In genomic region chr10:65845096-65845624, GRCm38 (mm10) we compare ENCODE assay signal across 18 mouse cellular contexts.
DNase-seq lines count a peak whose midpoint lies in the region; ATAC-seq lines count a peak whose summit lies in the region.
"Had no signal": no experiment of that assay in that cellular context is flagged by ENCODE, and none has a peak within 500 bp of the region (broad histone marks: within the 10 kb centered on the region; RNA-seq: fewer than 3 reads in every experiment).

No protein-coding gene starts in this region.

- peak; percentile 12 for DNase-seq in kidney, adult 18-20 months
- peak; percentile 2 for DNase-seq in urinary bladder, postnatal 14 days (ENCODE audit: low spot score)
- DNase-seq in urinary bladder, postnatal 36 days (ENCODE audit: low spot score in 2 of 2): no peak
- DNase-seq in cerebellum, postnatal 25 days: peak; percentile 89 to 90
- no peak for DNase-seq in right cerebral cortex, adult 18-20 months
- no peak for DNase-seq in c-Kit-positive CD71-positive TER-119-positive erythroid progenitor cells, embryonic 14.5 days (ENCODE audit: low spot score)
- no peak for DNase-seq in thymus, postnatal 36 days
- DNase-seq: heart, postnatal 10 days; layer of hippocampus, adult 9-11 months; lung, adult 18-20 months; spleen, adult 18-20 months; thymus, postnatal 4 days had no signal

- H3K27ac ChIP-seq in kidney, embryonic 15.5 days: no peak overlapping the region
- H3K27ac ChIP-seq: embryonic facial prominence, embryonic 13.5 days; limb, embryonic 10.5 days; stomach, postnatal 0 days had no signal

- 64% methylated on average over 4 of the region's 4 CpGs for WGBS in kidney, embryonic 15.5 days

- no peak overlapping the region for H3K4me3 ChIP-seq in kidney, embryonic 15.5 days (replicated peaks)
- H3K4me3 ChIP-seq: embryonic facial prominence, embryonic 13.5 days; limb, embryonic 10.5 days; myocyte had no signal

- no peaks in the 10 kb centered on the region for H3K27me3 ChIP-seq in kidney, embryonic 15.5 days
- H3K27me3 ChIP-seq: embryonic facial prominence, embryonic 13.5 days had no signal

- H3K36me3 ChIP-seq in kidney, embryonic 15.5 days: no peaks in the 10 kb centered on the region
- H3K36me3 ChIP-seq: embryonic facial prominence, embryonic 13.5 days; limb, embryonic 10.5 days had no signal

- H3K9ac ChIP-seq in kidney, embryonic 15.5 days: no peak overlapping the region
- H3K9ac ChIP-seq: embryonic facial prominence, embryonic 13.5 days had no signal

- no peaks in the 10 kb centered on the region for H3K4me1 ChIP-seq in kidney, embryonic 15.5 days
- H3K4me1 ChIP-seq: embryonic facial prominence, embryonic 13.5 days; limb, embryonic 10.5 days had no signal

- no peak for ATAC-seq in kidney, embryonic 15.5 days (replicated peaks; ENCODE audit: low FRiP score)
- ATAC-seq: forebrain, embryonic 16.5 days had no signal

- no peak overlapping the region for H3K4me2 ChIP-seq in kidney, embryonic 15.5 days
- H3K4me2 ChIP-seq: embryonic facial prominence, embryonic 13.5 days had no signal

- H3K9me3 ChIP-seq in kidney, embryonic 15.5 days (replicated peaks): no peaks in the 10 kb centered on the region
- H3K9me3 ChIP-seq: embryonic facial prominence, embryonic 13.5 days; limb, embryonic 10.5 days had no signal

Comparison
In these comparisons a context has a peak if more than half of its experiments do, and no peak if none do; other contexts are left out.
1. DNase-seq: peak in kidney, adult 18-20 months (single experiment), urinary bladder, postnatal 14 days (single experiment) and cerebellum, postnatal 25 days (2 of 2); none in urinary bladder, postnatal 36 days (0 of 2), right cerebral cortex, adult 18-20 months (single experiment), c-Kit-positive CD71-positive TER-119-positive erythroid progenitor cells, embryonic 14.5 days (single experiment) and thymus, postnatal 36 days (0 of 2).